Mouse (Mus musculus): ENCODE data around the gene Eva1c.
"Not testable (repeated sequence)": the region's sequence is repeated elsewhere in the genome, so short reads cannot be mapped to it uniquely, and the experiment has no call there.

Gene Eva1c

DNA sequence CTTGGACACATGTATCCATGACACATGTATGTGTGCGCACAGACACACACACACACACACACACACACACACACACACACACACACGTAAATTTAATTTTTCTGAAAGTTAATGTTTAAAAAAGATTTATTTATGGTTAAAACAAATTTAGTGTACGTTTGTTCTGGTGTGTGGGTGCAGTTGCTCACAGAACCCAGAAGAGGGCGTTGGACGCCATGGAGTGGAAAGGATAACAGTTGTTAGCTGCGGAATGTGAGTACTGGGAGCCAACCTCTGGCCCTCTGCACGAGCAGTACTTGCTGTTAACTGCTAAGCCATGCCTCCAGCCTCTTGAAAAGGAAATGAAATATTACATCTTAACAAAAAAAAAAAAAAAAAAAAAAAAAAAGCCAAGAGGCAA, at the start of gene Eva1c:
Eva1c (plus strand) TSS at position 263 of the 400 bp plus-strand sequence.
- DNase-seq (ENCODE audit: low read depth, low spot score): no peak

DNA sequence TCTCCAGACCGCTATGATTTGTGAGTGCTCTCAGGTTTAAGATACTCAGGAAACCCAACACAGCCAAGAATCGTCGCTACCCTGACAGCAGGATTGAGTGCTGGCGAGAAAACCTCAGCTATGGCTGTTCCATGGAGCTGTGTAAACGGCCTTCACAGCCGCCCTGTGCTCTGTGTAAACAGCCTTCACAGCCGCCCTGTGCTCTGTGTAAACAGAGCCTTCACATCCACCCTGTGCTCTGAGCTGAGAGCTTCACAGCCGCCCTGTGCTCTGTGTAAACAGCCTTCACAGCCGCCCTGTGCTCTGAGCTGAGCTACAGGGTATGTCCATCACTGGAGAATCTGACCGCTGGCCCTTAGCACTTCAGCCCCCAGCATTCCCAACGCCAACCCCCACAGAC, 46.7 kb upstream of the Eva1c start:
- no peak for DNase-seq (ENCODE audit: low read depth, low spot score)

- DNase-seq (ENCODE audit: low read depth, low spot score): no peak
Observed at GRCm38 (mm10) chr16:90783302-90783701, 43.2 kb upstream of the Eva1c start.

DNA sequence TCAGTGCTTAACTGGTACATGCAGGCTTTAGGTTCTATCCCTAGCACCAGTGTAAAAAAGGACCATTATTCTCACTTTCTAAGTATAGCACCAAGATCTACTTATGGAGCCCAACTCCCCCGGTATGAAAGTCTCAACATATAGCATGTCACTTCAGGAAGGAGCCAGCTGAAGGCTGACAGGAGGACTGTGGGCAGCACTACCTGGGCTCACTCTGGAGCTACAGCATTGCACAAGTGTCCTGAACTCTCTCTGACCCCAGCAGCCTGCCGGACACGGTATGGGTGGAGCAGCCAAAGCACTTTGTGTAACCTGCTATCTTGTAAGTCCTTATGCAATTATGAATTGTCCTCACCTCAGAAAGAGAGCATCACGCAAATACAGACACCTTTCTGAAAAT, 41.3 kb upstream of the Eva1c start:
- no peak for DNase-seq (ENCODE audit: low read depth, low spot score)

DNA sequence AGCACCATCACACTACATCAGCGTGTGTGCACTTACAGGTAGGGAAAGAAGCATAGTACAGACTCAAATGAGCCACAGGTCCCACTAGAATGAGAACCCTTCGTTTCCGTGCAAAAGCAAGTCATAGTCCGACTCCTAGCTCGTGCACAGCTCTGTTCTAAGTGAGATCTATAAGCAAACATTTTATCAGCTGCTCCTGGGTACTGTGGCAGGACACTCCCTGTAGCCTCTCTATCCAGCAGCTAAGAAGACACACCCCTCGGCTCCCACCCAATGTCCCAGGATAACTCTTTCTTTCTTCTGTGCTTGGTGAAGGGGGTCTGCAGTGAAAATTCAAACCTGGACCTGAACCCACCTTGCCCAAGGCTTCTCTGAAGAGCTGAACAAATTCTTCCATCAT, 37.9 kb upstream of the Eva1c start:
- no peak for DNase-seq (ENCODE audit: low read depth, low spot score)

DNA sequence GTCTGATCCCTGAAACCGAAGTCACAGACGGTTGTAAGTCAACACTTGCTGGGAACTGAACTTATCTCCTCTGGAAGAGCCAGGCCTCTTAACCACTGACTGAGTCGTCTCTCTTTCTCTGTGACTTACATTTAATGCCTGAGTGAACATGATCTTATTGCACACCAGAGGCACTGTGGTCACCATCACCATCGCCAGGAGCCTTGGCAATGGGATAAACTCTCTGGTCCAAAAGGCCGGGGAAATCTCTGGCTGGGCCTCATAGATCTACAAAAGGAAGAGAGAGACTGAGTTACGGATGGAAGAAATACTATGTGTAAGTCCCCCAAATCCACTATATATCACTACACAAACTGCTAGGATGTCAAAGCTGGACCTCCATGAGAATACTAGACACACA, 35.6 kb upstream of the Eva1c start:
- no peak for DNase-seq (ENCODE audit: low read depth, low spot score)

DNA sequence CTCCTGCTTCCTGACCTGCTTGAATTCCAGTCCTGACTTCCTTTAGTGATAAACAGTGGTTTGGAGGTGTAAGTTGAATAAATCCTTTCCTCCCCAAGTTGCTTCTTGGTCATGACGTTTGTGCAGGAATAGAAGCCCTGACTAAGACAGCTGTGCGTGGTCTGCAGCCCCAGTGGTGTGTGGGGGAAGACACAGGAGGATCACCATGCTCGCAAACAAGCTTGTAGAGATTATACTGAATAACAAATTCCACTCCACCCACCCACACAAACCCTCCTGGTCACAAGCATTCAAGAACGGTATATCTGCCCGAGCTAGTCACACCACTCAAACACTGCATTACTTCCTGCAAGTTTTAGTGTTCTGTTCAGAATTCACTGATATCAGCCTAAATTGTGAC, 34.5 kb upstream of the Eva1c start:
- no peak for DNase-seq (ENCODE audit: low read depth, low spot score)

DNA sequence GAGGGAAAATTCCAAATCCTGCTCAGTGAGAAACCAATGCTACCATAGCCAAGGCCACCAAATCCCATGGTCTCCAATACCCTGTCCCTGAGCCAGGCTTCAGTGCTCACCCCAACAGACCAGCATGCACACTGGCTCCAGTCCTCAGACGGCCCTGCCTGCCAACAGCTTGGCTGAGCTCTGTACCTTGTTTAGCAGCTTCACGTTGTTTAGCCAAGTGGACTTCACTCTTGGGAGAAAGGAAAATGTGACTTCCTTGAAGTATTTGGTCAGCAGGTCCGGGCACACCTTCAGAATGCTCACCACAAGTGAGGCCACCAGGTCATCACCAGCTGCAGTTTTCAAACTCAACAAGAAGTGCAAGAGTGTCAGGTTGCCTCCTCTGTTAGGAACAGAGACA, 34.0 kb upstream of the Eva1c start:
- DNase-seq (ENCODE audit: low read depth, low spot score): no peak

- no peak for DNase-seq (ENCODE audit: low read depth, low spot score)
Observed at GRCm38 (mm10) chr16:90794708-90795107, 31.8 kb upstream of the Eva1c start.

DNA sequence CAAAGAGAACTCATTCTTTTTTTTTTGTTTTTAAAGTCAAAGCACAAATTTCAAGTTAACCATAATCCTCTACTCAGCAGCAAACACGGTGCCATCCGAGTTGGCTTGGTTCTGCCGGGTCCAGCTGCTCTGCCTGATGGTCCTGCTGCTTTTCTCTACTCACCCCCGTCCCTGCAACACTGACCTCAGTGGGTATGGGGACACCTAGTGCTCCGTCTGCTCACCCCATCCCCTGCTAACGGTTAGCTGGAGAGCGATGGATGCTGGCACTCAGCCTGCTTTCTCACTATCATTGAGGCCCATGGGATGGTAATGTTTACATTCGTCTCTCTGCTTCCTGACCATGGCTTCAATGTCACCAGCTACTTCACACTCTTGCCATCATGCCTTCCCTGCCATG, 28.1 kb upstream of the Eva1c start:
- DNase-seq (ENCODE audit: low read depth, low spot score): no peak

GRCm38 (mm10) chr16:90798848-90799247, 27.7 kb upstream of the Eva1c start:
- no peak for DNase-seq (ENCODE audit: low read depth, low spot score)

DNA sequence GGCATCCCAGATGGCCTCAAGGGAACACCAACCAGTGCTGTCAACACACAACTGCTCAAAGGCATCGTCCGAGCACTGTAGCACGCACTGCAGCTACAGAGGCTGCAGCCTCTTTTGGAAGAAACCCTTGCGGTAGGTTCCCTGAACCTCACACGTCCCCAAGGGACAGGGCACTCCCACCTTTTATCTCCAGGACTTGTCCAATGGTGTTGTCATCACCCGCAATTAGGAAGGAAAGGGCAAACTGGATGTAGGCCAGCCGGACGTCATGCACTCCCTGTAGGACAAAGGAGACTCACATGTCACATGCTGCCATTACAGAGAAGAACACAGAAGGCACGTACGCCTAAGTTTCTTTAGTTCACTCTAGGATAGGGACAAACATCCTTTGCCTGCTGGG, 26.7 kb upstream of the Eva1c start:
- no peak for DNase-seq (ENCODE audit: low read depth, low spot score)

- DNase-seq (ENCODE audit: low read depth, low spot score): no peak
Observed at GRCm38 (mm10) chr16:90801251-90801650, 25.3 kb upstream of the Eva1c start.

DNA sequence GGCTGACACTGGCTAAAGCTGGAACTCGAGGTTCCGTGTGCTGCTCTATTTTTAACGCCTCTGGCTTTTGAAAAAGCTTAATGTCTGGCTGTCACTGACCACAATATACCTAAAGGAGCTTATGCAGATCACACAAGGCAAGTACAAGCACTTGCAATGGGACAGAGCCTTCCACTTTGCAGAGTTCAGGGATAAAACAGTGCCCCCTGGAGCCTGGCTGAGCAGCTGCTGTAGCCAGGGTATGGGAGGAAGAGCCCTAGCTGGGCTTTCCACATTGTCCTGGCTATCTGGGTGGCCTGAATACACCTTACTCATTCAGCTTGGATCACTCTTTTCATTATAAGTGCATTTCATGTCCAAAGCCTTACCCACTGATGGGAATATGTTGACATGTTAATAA, 24.6 kb upstream of the Eva1c start:
- no peak for DNase-seq (ENCODE audit: low read depth, low spot score)

DNA sequence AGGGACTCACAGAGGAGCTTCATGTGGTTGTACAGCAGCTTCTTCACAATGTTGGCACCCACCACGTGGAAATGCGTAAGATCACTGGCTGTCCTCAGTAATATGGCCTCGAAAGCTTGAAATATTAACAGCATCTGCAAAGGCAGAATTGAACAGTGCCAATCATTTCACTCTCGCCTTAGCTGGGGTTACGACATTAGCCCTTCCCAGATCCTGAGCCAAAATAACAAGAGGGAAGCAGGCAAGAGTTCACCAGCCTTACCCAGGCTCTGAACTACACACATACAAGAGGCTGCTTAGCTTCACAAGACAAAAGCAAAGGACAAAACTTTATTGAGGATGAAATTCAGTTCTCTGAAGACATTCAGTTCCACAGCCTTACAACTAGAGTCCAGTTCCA, 22.1 kb upstream of the Eva1c start:
- no peak for DNase-seq (ENCODE audit: low read depth, low spot score)

DNA sequence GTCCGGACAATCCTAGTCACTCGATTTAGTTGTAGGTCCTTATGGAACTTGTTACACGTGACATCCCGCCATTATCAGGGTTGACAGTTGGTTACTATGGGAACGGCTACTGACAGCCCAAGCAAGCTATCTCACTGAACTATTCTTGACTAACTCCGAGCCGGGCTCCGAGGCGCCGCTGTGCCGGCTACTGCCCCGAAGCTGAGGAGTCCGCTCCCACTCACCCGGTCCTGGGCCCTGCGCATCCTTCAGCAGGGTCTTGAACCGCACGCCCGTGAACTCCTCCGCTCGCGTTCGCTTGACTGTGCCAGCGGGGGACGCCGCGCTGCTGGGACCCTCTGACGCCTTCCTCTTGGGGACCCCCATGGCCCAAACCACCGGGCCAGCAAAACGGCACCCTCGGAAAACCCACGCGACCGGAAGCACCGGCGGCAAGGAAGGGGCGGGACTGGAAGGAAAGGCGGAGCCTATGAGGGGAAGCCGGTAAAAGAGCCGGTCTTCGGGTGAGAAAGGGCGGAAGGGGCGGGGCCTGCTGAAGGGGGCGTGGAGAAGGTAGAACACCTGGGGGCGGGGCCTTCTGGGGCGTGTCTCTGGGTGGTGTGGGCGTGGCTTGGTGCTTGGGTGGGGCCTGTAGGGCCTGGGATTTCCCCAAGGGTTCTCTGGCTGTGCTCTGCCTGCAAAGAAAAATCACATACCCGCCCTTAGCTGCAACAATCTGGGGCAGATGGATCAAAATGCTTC, 16.4 kb upstream of the Eva1c start, which contains the start of gene Urb1:
Urb1 (minus strand) TSS at position 439 of the 741 bp plus-strand sequence.
- DNase-seq (ENCODE audit: low read depth, low spot score): peak; percentile 84

- no peak for DNase-seq (ENCODE audit: low read depth, low spot score)
Observed at GRCm38 (mm10) chr16:90810716-90811256, 15.7 kb upstream of the Eva1c start.

- DNase-seq (ENCODE audit: low read depth, low spot score): no peak
Observed at GRCm38 (mm10) chr16:90812086-90812485, 14.4 kb upstream of the Eva1c start.

GRCm38 (mm10) chr16:90820326-90820725, 6.2 kb upstream of the Eva1c start:
- no peak for DNase-seq (ENCODE audit: low read depth, low spot score)

DNA sequence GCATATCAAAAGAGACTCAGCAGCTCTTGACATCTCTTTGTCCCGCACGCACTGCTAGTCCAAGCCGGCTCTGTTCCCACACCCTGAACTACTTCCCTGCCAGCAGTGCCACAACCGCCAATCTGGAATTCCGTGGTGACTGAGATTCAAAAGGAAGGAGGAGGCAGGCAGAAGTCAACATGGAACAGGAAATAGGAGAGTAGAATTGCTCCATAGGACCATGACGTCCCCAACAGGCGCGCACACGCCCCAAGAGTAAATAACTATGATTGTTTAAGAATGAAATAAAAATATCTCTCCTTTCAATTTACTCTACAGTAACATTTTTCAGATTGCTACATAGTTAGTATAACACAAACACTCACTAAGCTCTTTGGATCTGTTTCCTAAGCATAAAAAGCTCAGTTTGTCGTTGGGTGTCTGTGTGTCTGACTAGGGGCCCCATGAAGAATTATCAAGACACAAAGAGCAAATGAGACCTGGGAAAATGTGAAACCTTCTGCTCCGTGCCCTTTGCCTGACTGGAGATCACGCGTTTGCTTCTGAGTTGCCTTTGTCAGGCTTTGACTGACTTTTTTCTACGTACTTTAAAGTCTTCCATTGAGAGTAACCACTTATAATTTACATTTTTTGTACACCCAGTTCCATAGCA, 5.3 kb upstream of the Eva1c start:
- no peak for DNase-seq (ENCODE audit: low read depth, low spot score)

GRCm38 (mm10) chr16:90822284-90822935, 4.1 kb upstream of the Eva1c start:
- DNase-seq (ENCODE audit: low read depth, low spot score): no peak

- DNase-seq (ENCODE audit: low read depth, low spot score): no peak
Observed at GRCm38 (mm10) chr16:90822981-90823380, 3.5 kb upstream of the Eva1c start.

GRCm38 (mm10) chr16:90823986-90824385, 2.5 kb upstream of the Eva1c start:
- DNase-seq (ENCODE audit: low read depth, low spot score): not testable (repeated sequence)
